Mouse (Mus musculus) layer of hippocampus, adult 8-10 months (tissue): Measurements from ENCODE around the gene Ppp1r18. TPM values are rescaled to one million over a fixed set of nuclear protein-coding genes. Genes with fewer than 3 reads are reported as not detected.
A peak's percentile ranks its signal among the peaks of the same experiment; 100 is the strongest.

Experiments
- DNase-seq, 2 experiments: peaks; one replicate each; pipeline ENCODE4 v3.0.0; 2022; ENCODE audit warnings: low spot score in 2 of 2
- total RNA-seq, 4 experiments: library from RNA; stranded (reverse); gene quantifications; 2 replicates each; pipeline ENCODE4 v1.2.4; 2022

Gene Ppp1r18
- 10 to 100 TPM in 2 of 4 experiments, 1 to 10 TPM in 2; 6.5 to 19.5 (median 12.8) TPM for total RNA-seq

GRCm38 (mm10) chr17:35865481-35866280 is at the start of gene Ppp1r18:
Gene Ppp1r18 (plus strand): TSS chr17:35865593.
- no peak for DNase-seq

GRCm38 (mm10) chr17:35815836-35816235 is 49.6 kb upstream of the Ppp1r18 start:
- DNase-seq = no peak

- no peak for DNase-seq
These were observed 48.7 kb upstream of the Ppp1r18 start for GRCm38 (mm10) chr17:35816686-35817085.

GRCm38 (mm10) chr17:35817226-35817625 is 48.2 kb upstream of the Ppp1r18 start:
- no peak for DNase-seq

- no peak for DNase-seq
These were observed 45.3 kb upstream of the Ppp1r18 start for GRCm38 (mm10) chr17:35820111-35820510.

GRCm38 (mm10) chr17:35821439-35822430 is 43.7 kb upstream of the Ppp1r18 start, which contains the start of gene Ier3:
Gene Ier3 (plus strand): TSS chr17:35821684.
- no peak for DNase-seq

GRCm38 (mm10) chr17:35822564-35822963 is 42.8 kb upstream of the Ppp1r18 start:
- DNase-seq = no peak

GRCm38 (mm10) chr17:35822964-35823937 is 42.1 kb upstream of the Ppp1r18 start, which contains the start of gene Flot1:
Gene Flot1 (plus strand): TSS chr17:35823230.
- peak in 1 of 2 experiments; percentile 64 for DNase-seq

- no peak for DNase-seq
These were observed 41.0 kb upstream of the Ppp1r18 start for GRCm38 (mm10) chr17:35824402-35824801.

GRCm38 (mm10) chr17:35825109-35825850 is 40.1 kb upstream of the Ppp1r18 start:
- no peak for DNase-seq

GRCm38 (mm10) chr17:35829737-35830136 is 35.7 kb upstream of the Ppp1r18 start:
- peak in 1 of 2 experiments; percentile 78 for DNase-seq

GRCm38 (mm10) chr17:35832400-35833238 is 32.8 kb upstream of the Ppp1r18 start:
- DNase-seq = no peak

- no peak for DNase-seq
These were observed 32.1 kb upstream of the Ppp1r18 start for GRCm38 (mm10) chr17:35833239-35833751.

GRCm38 (mm10) chr17:35833894-35834293 is 31.5 kb upstream of the Ppp1r18 start:
- no peak for DNase-seq

- peak in 1 of 2 experiments; percentile 41 for DNase-seq
These were observed 30.5 kb upstream of the Ppp1r18 start for GRCm38 (mm10) chr17:35834696-35835422.

GRCm38 (mm10) chr17:35835424-35836140 is 29.8 kb upstream of the Ppp1r18 start:
- no peak for DNase-seq
